Mouse (Mus musculus) liver, embryonic 14.5 days (tissue): ENCODE data around the gene Fbxo47. TPM values are rescaled to one million over a fixed set of nuclear protein-coding genes. Genes with fewer than 3 reads are reported as not detected.

Experiments used
- ATAC-seq: fragments of 200-750 bp; cut with Nextera tagmentation; 2 replicates; pipeline ENCODE4 v1.8.0; 2017; ENCODE audit warnings: moderate number of reproducible peaks, mild to moderate bottlenecking, moderate library complexity; ENCODE audit not compliant: insufficient read depth
- DNase-seq, 3 experiments: peaks; one replicate each; pipeline ENCODE4 v3.0.0-alpha.2; 2012 to 2013; ENCODE audit warnings: low read depth in 3 of 3, low spot score in 3 of 3
- H3K27ac ChIP-seq: fragments of 300-500 bp; sonication (generic); 2 replicates; pipeline ENCODE4 v1.5.1; 2014; ENCODE audit warnings: moderate library complexity, mild to moderate bottlenecking, control low read depth, inconsistent platforms
- H3K27me3 ChIP-seq: fragments of 300-500 bp; sonication (generic); 2 replicates; pipeline ENCODE4 v1.6.1; 2014; ENCODE audit warnings: mild to moderate bottlenecking, low read length, moderate library complexity; ENCODE audit not compliant: control insufficient read depth, insufficient read depth
- H3K36me3 ChIP-seq: fragments of 300-500 bp; sonication (generic); replicated peaks from 2 replicates; pipeline ENCODE4 v1.6.1; 2014; ENCODE audit warnings: low read depth; ENCODE audit not compliant: control insufficient read depth, insufficient read depth
- H3K4me1 ChIP-seq, 2 experiments: fragments of 200-500 bp in 1 of 2; fragments of 300-500 bp in 1 of 2; sonication (generic) in 1 of 2; replicated peaks; 2 replicates each; pipeline ENCODE4 v1.6.1; 2012 to 2014; ENCODE audit warnings: antibody characterized with exemption in 1 of 2, inconsistent platforms in 1 of 2, low read length in 1 of 2; ENCODE audit not compliant: control insufficient read depth in 2 of 2, insufficient read depth in 2 of 2
- H3K4me2 ChIP-seq: fragments of 300-500 bp; sonication (generic); 2 replicates; pipeline ENCODE4 v1.6.1; 2014; ENCODE audit warnings: low read depth, mild to moderate bottlenecking, control low read depth, moderate library complexity
- H3K4me3 ChIP-seq, 2 experiments: fragments of 200-500 bp in 1 of 2; fragments of 300-500 bp in 1 of 2; sonication (generic) in 1 of 2; 2 replicates each; pipeline ENCODE4 v1.5.1; 2012 to 2014; ENCODE audit warnings: low read depth in 2 of 2, low read length in 2 of 2, mild to moderate bottlenecking in 2 of 2, control low read depth in 1 of 2, inconsistent platforms in 1 of 2, moderate library complexity in 1 of 2; ENCODE audit not compliant: insufficient read depth in 1 of 2
- H3K9ac ChIP-seq: fragments of 300-500 bp; sonication (generic); replicated peaks from 2 replicates; pipeline ENCODE4 v1.6.1; 2014; ENCODE audit warnings: mild to moderate bottlenecking, control low read depth, moderate library complexity
- H3K9me3 ChIP-seq: fragments of 300-500 bp; sonication (generic); 2 replicates; pipeline ENCODE4 v1.6.1; 2016; ENCODE audit warnings: low read length, mixed read lengths; ENCODE audit not compliant: control insufficient read depth
- CTCF ChIP-seq: IDR thresholded peaks from 2 replicates; pipeline ENCODE4 v1.5.1; 2016; ENCODE audit warnings: antibody characterized with exemption, low read depth, control low read depth
- EP300 ChIP-seq: IDR thresholded peaks from 2 replicates; pipeline ENCODE4 v1.6.1; 2016; ENCODE audit warnings: antibody characterized with exemption, low read depth
- WGBS: fragments of 180-500 bp; shearing (Covaris S2); extraction: QIAGEN DNeasy Blood & Tissue Kit; methylation state at CpG from one replicate; pipeline ENCODE4 v1.1.7; 2014; ENCODE audit not compliant: insufficient replicate concordance; 5-methylcytosine and 5-hydroxymethylcytosine counted together
- polyA plus RNA-seq, 2 experiments: library from polyadenylated mRNA; depleted of rRNA in 1 of 2; stranded (reverse) in 1 of 2; unstranded in 1 of 2; fragments of >200 nt; fragmentation: Nextera tagmentation in 1 of 2; extraction: Ambion mirVana in 1 of 2; gene quantifications; 2 replicates each; pipeline versions ENCODE4 v1.2.1 to v1.2.3; 2012 to 2014

The Fbxo47 gene
- polyA plus RNA-seq, 2 experiments, result 0.30 to 0.51 TPM

DNA sequence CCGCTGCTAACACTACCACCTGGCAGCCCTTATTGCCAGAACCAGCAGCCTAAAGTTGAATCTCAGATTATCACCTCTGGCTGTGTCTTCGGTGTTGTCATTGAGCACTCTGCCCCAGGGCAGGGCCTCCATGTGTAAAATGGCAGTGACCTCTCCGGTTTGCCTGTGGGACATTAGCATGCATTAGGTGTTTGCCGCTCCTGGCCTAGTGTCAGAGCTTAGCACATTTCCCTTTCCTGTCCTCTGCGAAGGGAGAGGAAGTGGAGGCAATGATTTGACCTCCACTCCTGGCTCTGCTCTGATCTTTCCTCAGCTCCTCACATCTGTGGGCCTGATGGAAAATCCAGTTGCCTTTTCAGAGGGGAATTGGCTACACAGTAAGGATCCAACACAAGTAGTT is 64.0 kb downstream of the Fbxo47 start:
- no peaks in the 10 kb centered on the region for H3K36me3 ChIP-seq
- no peaks in the 10 kb centered on the region for H3K9me3 ChIP-seq
- no peak overlapping the region for H3K27ac ChIP-seq
- no peak overlapping the region for H3K9ac ChIP-seq
- peaks cover 11 to 36% of the 10 kb centered on the region in 2 experiments for H3K4me1 ChIP-seq
- TF ChIP-seq CTCF (no peak), EP300 (no peak)
- 58% methylated on average over 5 of the region's 5 CpGs for WGBS
- H3K4me3 ChIP-seq, result no peak overlapping the region
- DNase-seq (no peak), ATAC-seq (no peak)
- no peak overlapping the region for H3K4me2 ChIP-seq
- H3K27me3 ChIP-seq, result no peaks in the 10 kb centered on the region

DNA sequence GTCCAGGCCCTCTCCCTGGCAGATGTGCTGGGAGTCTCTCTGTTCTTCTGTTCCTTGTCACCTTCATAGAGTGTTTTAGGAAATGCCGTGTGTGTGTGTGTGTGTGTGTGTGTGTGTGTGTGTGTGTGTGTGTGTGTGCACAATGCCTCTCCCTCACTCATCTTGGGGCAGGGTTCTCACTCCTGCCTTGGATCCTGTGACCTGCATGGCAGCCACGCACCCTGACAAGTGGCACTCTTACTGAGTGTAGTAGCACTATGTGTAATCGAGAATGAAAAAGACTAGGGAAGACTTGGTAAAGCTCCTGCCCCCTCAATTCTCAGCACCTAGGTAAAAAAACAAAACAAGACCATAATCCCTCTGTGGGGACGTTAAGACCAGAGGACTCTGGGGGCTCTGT is 64.9 kb downstream of the Fbxo47 start:
- Histone ChIP-seq H3K36me3 (no peaks in the 10 kb centered on the region), H3K4me1 (peaks cover 11 to 36% of the 10 kb centered on the region in 2 experiments), H3K4me3 (no peak overlapping the region), H3K27ac (no peak overlapping the region), H3K9ac (no peak overlapping the region), H3K9me3 (no peaks in the 10 kb centered on the region), H3K27me3 (no peaks in the 10 kb centered on the region), H3K4me2 (no peak overlapping the region)
- no peak for TF ChIP-seq EP300
- no peak for TF ChIP-seq CTCF
- WGBS, result 62% methylated on average over 4 of the region's 4 CpGs
- ATAC-seq (no peak), DNase-seq (no peak)

GRCm38 (mm10) chr11:97818571-97818970 is 65.4 kb downstream of the Fbxo47 start:
- no peak overlapping the region for H3K27ac ChIP-seq
- 19% methylated on average over 4 of the region's 4 CpGs for WGBS
- no peaks in the 10 kb centered on the region for H3K27me3 ChIP-seq
- no peak for TF ChIP-seq EP300
- no peak for TF ChIP-seq CTCF
- peaks cover 11 to 36% of the 10 kb centered on the region in 2 experiments for H3K4me1 ChIP-seq
- H3K4me2 ChIP-seq, result no peak overlapping the region
- ATAC-seq (no peak), DNase-seq (no peak)
- no peak overlapping the region for H3K4me3 ChIP-seq
- no peaks in the 10 kb centered on the region for H3K9me3 ChIP-seq
- H3K9ac ChIP-seq, result no peak overlapping the region
- no peaks in the 10 kb centered on the region for H3K36me3 ChIP-seq

DNA sequence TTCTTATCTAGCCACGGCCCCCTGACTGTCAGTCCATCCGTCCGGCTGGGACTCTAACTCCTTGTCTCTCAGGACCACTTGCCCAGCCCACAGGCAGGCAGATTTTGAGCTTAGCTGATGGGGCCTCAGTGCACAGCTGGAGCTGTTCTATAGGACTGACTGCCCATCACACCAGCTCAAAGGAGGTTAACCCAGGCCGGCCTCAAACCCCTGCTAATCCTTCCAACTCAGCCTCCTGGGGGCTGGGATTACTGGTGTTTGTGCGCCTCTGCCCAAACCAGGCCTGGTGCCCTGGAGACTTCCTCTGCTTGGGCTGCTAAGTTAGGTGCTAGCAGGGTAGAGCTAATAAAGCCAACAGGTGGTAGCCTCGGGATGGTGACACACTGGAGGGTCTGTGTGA is 66.0 kb downstream of the Fbxo47 start:
- Histone ChIP-seq H3K4me1 (peaks cover 11 to 36% of the 10 kb centered on the region in 2 experiments), H3K4me2 (no peak overlapping the region), H3K9ac (no peak overlapping the region), H3K27me3 (no peaks in the 10 kb centered on the region), H3K27ac (no peak overlapping the region), H3K4me3 (no peak overlapping the region), H3K36me3 (no peaks in the 10 kb centered on the region), H3K9me3 (no peaks in the 10 kb centered on the region)
- TF ChIP-seq EP300 (no peak), CTCF (no peak)
- DNase-seq, result no peak
- ATAC-seq, result no peak
- 29% methylated on average over 6 of the region's 6 CpGs for WGBS

DNA sequence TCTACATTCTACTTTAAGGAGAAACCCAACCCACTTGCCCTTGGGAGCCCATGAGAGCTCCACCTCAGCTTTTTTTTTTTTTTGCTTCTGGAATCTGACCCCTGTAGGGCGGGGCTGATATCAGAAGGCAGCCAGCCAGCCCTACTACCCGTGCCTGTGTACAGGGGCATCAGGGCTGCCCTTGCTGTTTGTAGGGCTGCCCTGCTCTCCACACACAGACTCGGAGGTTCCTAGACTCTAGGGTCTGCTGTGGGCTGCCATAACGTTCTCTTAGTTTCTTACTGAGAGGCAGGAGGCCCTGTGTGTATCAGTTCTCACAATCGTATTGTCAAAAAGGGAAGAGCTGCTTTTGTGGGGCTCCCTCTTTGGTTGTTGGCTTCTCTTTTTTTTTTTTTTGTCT is 66.6 kb downstream of the Fbxo47 start:
- TF ChIP-seq CTCF (no peak), EP300 (no peak)
- no peaks in the 10 kb centered on the region for H3K9me3 ChIP-seq
- H3K4me2 ChIP-seq, result peak overlapping the region; percentile 15; the same call in 1 of the 2 replicates
- WGBS, result 3% methylated on average over 5 of the region's 5 CpGs
- peaks cover 11 to 36% of the 10 kb centered on the region in 2 experiments for H3K4me1 ChIP-seq
- H3K27me3 ChIP-seq, result no peaks in the 10 kb centered on the region
- peak; percentile 55; the same call in 1 of the 2 replicates for ATAC-seq
- H3K4me3 ChIP-seq, result no peak overlapping the region
- H3K9ac ChIP-seq, result peak overlapping the region; percentile 27; the same call in 1 of the 2 replicates
- no peak for DNase-seq
- no peak overlapping the region for H3K27ac ChIP-seq
- no peaks in the 10 kb centered on the region for H3K36me3 ChIP-seq
